Mouse (Mus musculus) intestine, postnatal 0 days (tissue): ENCODE measurements at regions not wholly inside any gene's neighbourhood (a gene's known extent, or its start where the extent isn't known, plus 50 kb on each side); places are given as distances from the start of the nearest gene placed in this dataset.

Source experiments
- ATAC-seq: fragments of 200-750 bp; cut with Nextera tagmentation; 2 replicates; pipeline ENCODE4 v1.8.0; 2017; ENCODE audit warnings: mild to moderate bottlenecking, moderate TSS enrichment, moderate library complexity
- H3K27ac ChIP-seq: fragments of 300-500 bp; sonication (generic); 2 replicates; pipeline ENCODE4 v1.5.1; 2014; ENCODE audit warnings: mild to moderate bottlenecking, low read depth, low read length, moderate library complexity
- H3K27me3 ChIP-seq: fragments of 300-500 bp; sonication (generic); replicated peaks from 2 replicates; pipeline ENCODE4 v1.6.1; 2014; ENCODE audit warnings: low read length, mixed read lengths; ENCODE audit not compliant: control insufficient read depth, insufficient read depth
- H3K36me3 ChIP-seq: fragments of 300-500 bp; sonication (generic); 2 replicates; pipeline ENCODE4 v1.6.1; 2014; ENCODE audit warnings: mild to moderate bottlenecking, moderate library complexity; ENCODE audit not compliant: control insufficient read depth, insufficient read depth
- H3K4me1 ChIP-seq: fragments of 300-500 bp; sonication (generic); replicated peaks from 2 replicates; pipeline ENCODE4 v1.6.1; 2014; ENCODE audit warnings: antibody characterized with exemption, low read length, mixed read lengths; ENCODE audit not compliant: control insufficient read depth, insufficient read depth
- H3K4me2 ChIP-seq: fragments of 300-500 bp; sonication (generic); replicated peaks from 2 replicates; pipeline ENCODE4 v1.6.1; 2014; ENCODE audit warnings: low read depth, mild to moderate bottlenecking, moderate library complexity
- H3K4me3 ChIP-seq: fragments of 300-500 bp; sonication (generic); 2 replicates; pipeline ENCODE4 v1.5.1; 2014; ENCODE audit warnings: low read depth, low read length
- H3K9ac ChIP-seq: fragments of 300-500 bp; sonication (generic); 2 replicates; pipeline ENCODE4 v1.6.1; 2014; ENCODE audit warnings: mild to moderate bottlenecking, low read depth, low read length
- H3K9me3 ChIP-seq: fragments of 300-500 bp; sonication (generic); 2 replicates; pipeline ENCODE4 v1.6.1; 2016; ENCODE audit warnings: mixed run types; ENCODE audit not compliant: control insufficient read depth
- CTCF ChIP-seq: sonication (generic); IDR thresholded peaks from 2 replicates; pipeline ENCODE4 v1.5.1; 2016; ENCODE audit warnings: low read depth, mild to moderate bottlenecking, control low read depth, antibody characterized with exemption, moderate library complexity
- WGBS: fragments of 180-500 bp; shearing (Covaris S2); extraction: QIAGEN DNeasy Blood & Tissue Kit; methylation state at CpG from one replicate; pipeline ENCODE4 v1.1.7; 2014; 5-methylcytosine and 5-hydroxymethylcytosine counted together

DNA sequence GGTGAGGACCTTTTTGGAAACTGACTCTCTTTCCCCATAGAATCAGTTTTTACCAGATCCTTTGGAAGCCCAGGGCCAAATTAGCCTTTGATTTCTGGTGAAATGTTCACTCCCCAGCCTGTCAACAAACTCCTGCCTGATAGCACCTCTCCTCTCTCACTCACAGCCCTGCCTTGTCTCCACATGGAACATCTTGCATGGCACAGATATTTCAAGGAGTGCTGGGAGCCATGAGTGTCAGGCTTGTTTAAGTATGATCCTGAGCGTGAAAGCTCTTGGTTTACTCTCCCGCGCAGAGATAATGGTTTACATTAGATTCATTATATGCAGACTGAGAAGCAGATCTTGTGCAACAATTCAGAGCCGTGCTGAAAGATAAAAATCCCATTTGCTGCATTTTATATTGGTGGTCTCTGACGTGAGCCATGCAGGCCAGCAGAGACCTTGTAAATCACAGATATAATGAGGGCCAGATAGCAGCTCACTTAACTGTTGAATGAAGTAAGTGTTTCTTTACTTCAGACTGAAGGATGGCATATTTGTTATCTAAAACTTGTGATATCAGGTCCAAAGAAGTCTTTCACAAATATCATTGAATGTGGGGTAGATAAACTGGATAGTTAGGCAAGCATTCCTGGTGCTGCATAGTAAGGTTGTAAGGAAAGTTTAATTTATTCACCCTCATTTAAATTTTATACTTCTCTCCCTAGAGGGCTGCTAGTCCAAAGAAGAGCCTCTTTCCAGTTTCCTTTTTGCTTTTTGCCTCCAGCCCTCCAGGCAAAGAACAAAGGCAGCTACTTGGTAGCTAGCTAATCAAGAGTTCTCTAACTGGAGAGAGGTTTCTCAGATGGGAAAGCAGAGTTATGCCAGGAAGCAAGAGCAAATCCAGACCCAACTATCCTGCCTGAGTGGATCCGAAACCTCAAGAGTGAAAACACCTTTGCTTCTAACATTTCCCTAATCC is 81.8 kb downstream of the Tbx18 start:
- no peaks in the 10 kb centered on the region for H3K36me3 ChIP-seq
- H3K27ac ChIP-seq = no peak overlapping the region
- no peaks in the 10 kb centered on the region for H3K9me3 ChIP-seq
- no peak for ATAC-seq
- H3K4me2 ChIP-seq = no peak overlapping the region
- 29% methylated on average over 6 of the region's 6 CpGs for WGBS
- H3K27me3 ChIP-seq = no peaks in the 10 kb centered on the region
- no peak overlapping the region for H3K9ac ChIP-seq
- H3K4me3 ChIP-seq = no peak overlapping the region
- no peaks in the 10 kb centered on the region for H3K4me1 ChIP-seq
- no peak for TF ChIP-seq CTCF

DNA sequence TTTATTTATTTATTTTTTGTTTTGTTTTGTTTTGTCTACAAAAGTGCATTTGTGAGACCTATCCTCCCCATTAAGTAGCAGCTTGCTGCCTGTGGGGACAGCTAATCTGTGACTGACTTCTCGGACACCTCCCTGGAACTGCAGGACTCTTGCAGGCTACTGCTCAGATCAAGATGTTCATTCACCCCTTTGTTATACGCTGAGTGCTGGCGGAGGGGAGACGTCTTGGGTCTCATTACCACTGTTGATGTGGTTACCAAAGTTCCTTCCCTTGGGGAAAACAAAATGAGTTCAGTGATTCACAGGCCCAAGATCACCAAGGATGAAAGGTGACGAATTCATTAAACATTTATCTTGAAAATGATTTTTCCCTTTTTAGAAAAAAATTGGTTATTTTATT is 82.7 kb downstream of the Tbx18 start:
- no peak for ATAC-seq
- no peak overlapping the region for H3K27ac ChIP-seq
- no peak overlapping the region for H3K4me2 ChIP-seq
- no peaks in the 10 kb centered on the region for H3K9me3 ChIP-seq
- no peaks in the 10 kb centered on the region for H3K27me3 ChIP-seq
- no peak overlapping the region for H3K9ac ChIP-seq
- no peaks in the 10 kb centered on the region for H3K4me1 ChIP-seq
- no peak overlapping the region for H3K4me3 ChIP-seq
- 78% methylated on average over 5 of the region's 5 CpGs for WGBS
- TF ChIP-seq CTCF = no peak
- H3K36me3 ChIP-seq = no peaks in the 10 kb centered on the region

- Histone ChIP-seq H3K27me3 (no peaks in the 10 kb centered on the region), H3K4me2 (no peak overlapping the region), H3K9ac (no peak overlapping the region), H3K4me3 (no peak overlapping the region), H3K36me3 (no peaks in the 10 kb centered on the region), H3K9me3 (no peaks in the 10 kb centered on the region), H3K27ac (no peak overlapping the region), H3K4me1 (no peaks in the 10 kb centered on the region)
- TF ChIP-seq CTCF = no peak
- no peak for ATAC-seq
- 86% methylated on average over 5 of the region's 5 CpGs for WGBS
Observed at GRCm38 (mm10) chr9:87645032-87645431, 86.0 kb downstream of the Tbx18 start.

DNA sequence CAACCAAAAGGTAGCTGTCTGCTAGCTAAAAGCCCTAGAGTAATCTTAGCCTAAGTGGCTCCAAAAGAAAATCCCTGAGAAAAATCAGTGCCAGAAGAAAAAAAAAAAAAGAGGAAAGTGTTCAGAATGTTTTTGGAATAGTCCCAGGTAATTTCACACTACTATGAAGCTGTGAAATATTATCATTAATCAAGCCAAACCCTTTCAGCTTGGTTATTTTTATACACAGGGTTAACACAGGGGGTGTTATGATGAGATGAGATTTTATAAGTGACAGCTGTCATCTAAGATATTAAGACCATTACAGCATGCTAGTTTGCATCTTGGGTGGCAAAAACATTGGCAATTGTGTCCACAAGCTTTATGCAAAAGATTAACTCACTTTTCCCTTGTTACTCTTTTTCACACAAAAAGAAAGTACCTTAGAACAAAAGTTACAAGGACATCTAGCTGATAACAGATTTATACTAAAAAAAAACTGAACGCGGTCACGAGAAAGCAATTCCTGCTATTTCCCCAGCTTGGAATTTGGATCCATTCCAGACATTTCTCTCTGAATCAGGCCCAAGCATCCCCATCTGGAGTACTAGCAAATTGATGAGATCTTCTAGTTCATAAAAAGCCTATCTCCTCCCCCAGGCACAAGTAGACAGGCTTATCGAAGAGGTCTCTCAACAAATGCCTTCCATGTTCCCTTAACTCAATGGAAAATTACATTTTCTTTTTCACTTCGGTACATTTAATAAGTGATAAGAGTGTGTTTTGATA is 97.0 kb downstream of the Tbx18 start:
- Histone ChIP-seq H3K27ac (no peak overlapping the region), H3K27me3 (no peaks in the 10 kb centered on the region), H3K4me2 (no peak overlapping the region), H3K4me1 (no peaks in the 10 kb centered on the region), H3K4me3 (no peak overlapping the region), H3K9me3 (no peaks in the 10 kb centered on the region), H3K36me3 (no peaks in the 10 kb centered on the region), H3K9ac (no peak overlapping the region)
- TF ChIP-seq CTCF = no peak
- 56% methylated on average over 5 of the region's 5 CpGs for WGBS
- no peak for ATAC-seq

DNA sequence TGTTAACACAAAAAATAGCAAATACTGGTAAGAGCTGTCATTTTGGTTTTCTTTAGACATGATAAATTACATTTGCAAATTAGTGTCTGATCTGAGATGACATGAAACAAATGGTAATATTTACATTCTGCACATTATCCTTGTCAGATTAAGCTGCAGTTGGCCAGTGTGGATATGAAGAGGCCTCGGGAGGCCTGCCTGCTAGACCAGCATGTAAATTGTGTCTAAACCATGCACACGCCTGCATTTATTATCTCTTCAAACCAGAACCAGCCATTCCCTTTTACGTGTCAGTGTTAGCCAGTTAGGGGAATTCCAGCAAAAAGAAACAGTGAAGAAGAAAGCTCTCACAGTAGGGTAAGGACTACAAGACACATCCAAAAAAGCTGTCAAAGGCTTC is 104.6 kb downstream of the Tbx18 start:
- Histone ChIP-seq H3K4me1 (no peaks in the 10 kb centered on the region), H3K4me3 (no peak overlapping the region), H3K27me3 (no peaks in the 10 kb centered on the region), H3K9me3 (no peaks in the 10 kb centered on the region), H3K9ac (no peak overlapping the region), H3K36me3 (no peaks in the 10 kb centered on the region), H3K4me2 (no peak overlapping the region), H3K27ac (no peak overlapping the region)
- no peak for ATAC-seq
- no peak for TF ChIP-seq CTCF
- 51% methylated on average over 3 of the region's 3 CpGs for WGBS

GRCm38 (mm10) chr9:87618238-87618673 is 112.8 kb downstream of the Tbx18 start:
- no peak overlapping the region for H3K9ac ChIP-seq
- H3K4me2 ChIP-seq = no peak overlapping the region
- no peaks in the 10 kb centered on the region for H3K27me3 ChIP-seq
- H3K36me3 ChIP-seq = no peaks in the 10 kb centered on the region
- no peaks in the 10 kb centered on the region for H3K4me1 ChIP-seq
- ATAC-seq = no peak
- H3K9me3 ChIP-seq = no peaks in the 10 kb centered on the region
- no peak overlapping the region for H3K27ac ChIP-seq
- WGBS = 20% methylated on average over 7 of the region's 7 CpGs
- H3K4me3 ChIP-seq = no peak overlapping the region
- no peak for TF ChIP-seq CTCF
